Mouse (Mus musculus) kidney, adult 10 weeks (tissue): ENCODE results near the gene 2610528A11Rik. TPM values are rescaled to one million over a fixed set of nuclear protein-coding genes. Genes with fewer than 3 reads are reported as not detected.

Experiments used
- polyA plus RNA-seq: library from polyadenylated mRNA; stranded (reverse); fragments of 350-450 nt; fragmentation: Illumina TruSeq; extraction: RNeasy Lipid Tissue Mini Kit (QIAGEN cat#74804); gene quantifications from one replicate; pipeline ENCODE4 v1.2.3, GENCODE M21; 2014; ENCODE audit warnings: low read depth, low replicate concordance

2610528A11Rik gene
- polyA plus RNA-seq: not detected

GRCm38 (mm10) chr14:37113922-37114321, at the start of gene 2610528A11Rik:
Gene 2610528A11Rik, minus strand, starts transcription at chr14:37114022.

GRCm38 (mm10) chr14:37135127-37135593, 21.3 kb upstream of the 2610528A11Rik start, which contains the start of gene Ghitm:
Gene Ghitm, minus strand, starts transcription at chr14:37135272.

GRCm38 (mm10) chr14:37097956-37098530, 15.8 kb downstream of the 2610528A11Rik start, which contains the start of gene Cdhr1:
Gene Cdhr1, minus strand, starts transcription at chr14:37098347.

GRCm38 (mm10) chr14:37067629-37068028, 46.2 kb downstream of the 2610528A11Rik start, which contains the start of gene Lrit2:
Gene Lrit2, plus strand, starts transcription at chr14:37067929.

Other genes with a start within 250 kb of the 2610528A11Rik start
- 150 TPM for gene Ccser2, start 145.2 kb downstream of the 2610528A11Rik start, polyA plus RNA-seq
- not detected for gene Rgr, start 65.1 kb downstream of the 2610528A11Rik start, polyA plus RNA-seq
- gene Lrit1, start 59.2 kb downstream of the 2610528A11Rik start, polyA plus RNA-seq: 0.36 TPM
- gene Lrit2, start 46.1 kb downstream of the 2610528A11Rik start, polyA plus RNA-seq: not detected
- gene Cdhr1, start 15.7 kb downstream of the 2610528A11Rik start, polyA plus RNA-seq: not detected
- gene Ghitm, start 21.2 kb upstream of the 2610528A11Rik start, polyA plus RNA-seq: 1,081 TPM